Mouse (Mus musculus) embryonic stem cell, embryonic (primary cell): Measurements from ENCODE around the gene Gm5148.

Experiments
- CTCF ChIA-PET, 4 experiments: fragments of 300-600 bp in 2 of 4; fragments of 350-600 bp in 2 of 4; sonication (Branson Sonifier 250); formaldehyde crosslinking; loops; one replicate each; lab custom pipeline; 2022; ENCODE audit warnings: inconsistent platforms in 2 of 4; lab: Charles Lee
- POLR2A ChIA-PET, 4 experiments: fragments of 300-600 bp in 2 of 4; fragments of 350-600 bp in 2 of 4; sonication (Branson Sonifier 250); formaldehyde crosslinking; loops; one replicate each; lab custom pipeline; 2022; ENCODE audit warnings: antibody characterized with exemption in 4 of 4, inconsistent platforms in 1 of 4; lab: Charles Lee

Gene Gm5148

DNA sequence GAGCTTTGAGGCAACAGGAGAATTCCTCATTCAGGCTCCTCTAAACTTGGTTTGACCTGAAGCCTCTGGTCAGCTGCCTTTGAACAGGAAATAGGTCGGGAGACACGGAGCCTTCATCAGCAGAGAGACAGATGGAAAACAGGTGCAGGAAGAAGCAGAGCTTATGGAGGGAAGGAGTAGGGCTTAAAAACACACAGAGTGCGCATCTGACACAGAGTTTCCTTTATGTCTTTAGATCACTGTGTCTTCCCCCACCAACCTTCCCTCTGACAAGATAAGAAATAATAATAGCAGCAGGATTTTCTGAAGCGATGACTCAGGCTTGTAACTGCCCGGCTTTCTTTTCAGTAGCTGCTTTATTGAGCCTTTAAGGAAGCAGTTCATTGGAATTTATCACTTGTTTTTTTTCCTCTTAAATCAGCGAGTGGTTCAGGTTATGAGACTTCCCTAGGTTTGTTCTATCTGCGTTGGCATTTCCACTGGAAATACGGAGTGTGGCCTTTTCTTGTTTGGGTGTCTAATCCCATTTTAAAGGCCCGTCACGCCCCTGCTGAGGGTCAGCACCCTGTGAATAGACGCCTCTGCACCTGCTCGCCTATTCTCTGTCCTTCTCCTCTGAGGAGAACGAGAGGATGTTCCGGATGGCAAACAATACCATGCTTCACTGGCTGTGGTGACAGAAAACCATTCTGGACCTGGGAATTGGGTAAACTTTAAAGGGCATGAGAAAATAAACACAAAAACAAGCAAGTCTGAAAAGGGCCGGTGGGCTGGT lies 51.8 kb downstream of the Gm5148 start:
- CTCF ChIA-PET = no interaction called here
- POLR2A ChIA-PET = interaction anchor here in 2 of 4 experiments (0.6 to 8.8 kb wide), 16 partner anchors 13 to 94 kb away, joined by 3 to 96 read pairs (median 12); partner anchors contain the start of genes Spry1 (in 2 of the 2) and Gm5148 (in 1 of the 2)

DNA sequence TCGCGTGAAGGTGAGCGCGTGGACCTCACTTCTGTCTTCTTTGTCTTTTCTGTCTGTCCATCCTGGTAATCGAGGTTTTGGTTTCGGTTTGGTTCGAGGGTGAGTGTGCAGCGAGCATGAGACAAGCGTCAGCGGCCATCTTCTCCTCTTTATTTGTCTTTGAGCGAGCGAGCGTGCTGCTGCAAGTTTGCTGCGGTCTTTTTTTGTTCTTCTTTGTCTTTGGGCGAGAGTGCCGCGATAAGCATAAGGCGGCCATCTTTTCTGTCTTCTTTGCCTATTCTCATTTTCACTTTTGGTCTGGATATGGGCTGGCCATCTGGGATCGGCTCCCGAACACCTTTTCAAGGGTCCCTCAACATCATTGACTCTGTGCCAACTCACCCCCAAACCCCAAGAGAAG lies 55.2 kb downstream of the Gm5148 start:
- CTCF ChIA-PET = no interaction called here
- POLR2A ChIA-PET = interaction anchor here in 2 of 4 experiments (1.0 to 8.6 kb wide), 11 partner anchors 9 to 55 kb away, joined by 3 to 58 read pairs (median 7); partner anchors contain the start of genes Gm5148 (in 1 of the 2) and Spry1 (in 1 of the 2)

DNA sequence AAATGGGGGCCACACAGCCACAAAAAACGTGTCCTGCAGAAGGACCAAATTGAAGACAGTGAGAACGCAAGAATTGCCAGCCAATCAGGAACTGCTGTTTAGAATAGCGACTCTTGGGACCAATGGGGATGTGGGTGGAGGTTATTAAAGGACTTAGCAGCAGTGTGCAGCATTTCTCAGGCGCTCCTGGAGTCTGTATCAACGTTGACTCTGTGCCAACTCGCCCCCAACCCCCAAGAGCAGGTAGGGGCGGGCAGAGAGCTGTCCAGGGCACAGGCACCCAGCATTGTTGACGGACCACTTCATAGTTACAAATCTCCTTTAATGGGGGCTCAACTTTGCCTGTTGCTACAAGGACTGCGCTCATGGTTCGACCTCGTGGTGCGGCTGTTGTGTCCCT lies 55.6 kb downstream of the Gm5148 start:
- ChIA-PET CTCF (no interaction called here), POLR2A (interaction anchor here in 2 of 4 experiments (1.0 to 8.6 kb wide), 11 partner anchors 9 to 56 kb away, joined by 3 to 58 read pairs (median 7); partner anchors contain the start of genes Gm5148 (in 1 of the 2) and Spry1 (in 1 of the 2))

DNA sequence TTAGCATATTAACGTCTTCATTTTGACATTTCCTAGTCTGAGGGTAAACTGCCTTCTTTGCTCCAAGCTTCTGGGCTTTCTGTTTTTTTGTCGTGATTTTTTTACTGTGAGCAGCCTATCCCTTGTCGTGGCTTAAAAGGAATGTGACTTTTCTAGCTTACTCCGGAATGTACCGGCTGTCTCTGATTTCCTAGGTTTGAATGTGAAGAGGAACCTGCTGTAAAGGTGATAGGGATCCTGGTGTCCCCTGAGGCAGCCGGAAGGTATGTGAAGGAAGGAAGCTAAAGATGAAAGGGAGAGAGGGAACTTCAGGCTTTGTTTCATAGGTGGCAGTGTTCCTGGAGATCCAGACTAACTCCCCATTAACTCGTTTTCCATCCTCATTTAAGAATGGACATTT lies 56.6 kb downstream of the Gm5148 start:
- CTCF ChIA-PET = no interaction called here
- POLR2A ChIA-PET = interaction anchor here (0.7 to 8.6 kb wide), 16 partner anchors 8 to 57 kb away, joined by 3 to 58 read pairs (median 5); partner anchors contain the start of genes Gm5148 (in 2 of the 4) and Spry1 (in 2 of the 4)

DNA sequence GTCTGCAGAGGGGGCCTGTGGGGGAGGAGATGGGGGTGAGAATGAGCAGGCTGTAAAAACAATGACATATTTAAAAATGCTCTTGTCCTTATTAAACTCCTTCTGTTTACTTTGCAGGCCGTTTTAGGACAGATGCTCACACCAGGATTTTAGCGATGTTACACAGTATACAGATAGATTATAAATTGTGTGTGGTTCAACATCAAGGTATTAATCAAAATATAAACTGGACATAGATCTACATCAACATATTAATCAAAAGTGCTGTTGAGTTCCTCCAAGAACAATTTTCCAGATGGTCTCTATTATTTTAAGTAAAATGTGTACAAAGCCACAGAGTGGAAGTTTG lies 57.2 kb downstream of the Gm5148 start:
- POLR2A ChIA-PET = interaction anchor here in 3 of 4 experiments (0.7 to 8.6 kb wide), 8 partner anchors 8 to 57 kb away, joined by 3 to 58 read pairs (median 8); partner anchors contain the start of genes Spry1 (in 2 of the 3) and Gm5148 (in 1 of the 3)
- CTCF ChIA-PET = no interaction called here

DNA sequence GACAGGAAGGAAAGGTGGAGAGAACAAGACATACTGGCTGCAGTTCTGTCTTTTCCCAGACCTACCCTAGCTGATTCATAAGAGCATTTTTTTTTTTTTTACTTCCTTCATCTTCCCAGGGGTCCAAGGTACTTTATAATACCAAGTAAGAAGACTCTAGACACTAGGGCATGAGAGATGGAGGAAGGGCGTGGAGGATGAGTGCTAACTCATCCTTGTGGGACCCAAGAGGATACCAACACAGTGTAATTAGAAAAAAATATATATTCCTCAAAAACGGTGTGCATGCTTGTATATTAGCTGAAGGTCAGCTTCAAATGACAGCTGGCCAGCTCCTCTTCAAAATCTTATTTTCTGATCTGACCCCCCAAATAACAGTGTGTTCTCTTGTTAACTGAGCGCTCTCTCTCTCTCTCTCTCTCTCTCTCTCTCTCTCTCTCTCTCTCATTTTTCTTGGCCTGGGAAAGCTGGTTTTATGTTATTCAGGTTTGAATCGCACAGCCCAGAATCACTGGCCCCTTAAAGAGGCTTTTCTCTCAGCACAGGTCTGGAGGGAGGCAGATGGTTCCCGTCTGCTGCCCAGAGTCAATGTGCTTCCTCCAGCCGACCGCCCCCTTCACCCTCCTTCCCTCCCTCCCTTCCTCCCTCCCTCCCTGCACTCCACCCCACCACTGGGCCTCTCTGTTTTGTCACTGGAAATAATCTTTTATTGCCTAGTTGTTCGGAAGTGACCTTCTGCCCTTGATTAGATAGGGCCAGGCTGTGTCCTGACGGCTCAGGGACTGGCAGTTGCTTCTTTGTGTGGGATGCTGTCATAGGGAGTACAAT lies 57.8 kb downstream of the Gm5148 start:
- POLR2A ChIA-PET = interaction anchor here in 2 of 4 experiments (0.6 to 1.4 kb wide), 7 partner anchors 18 to 330 kb away, joined by 3 read pairs; no protein-coding TSS in a partner anchor
- CTCF ChIA-PET = no interaction called here
